Mouse (Mus musculus) embryonic stem cell, embryonic (primary cell): ENCODE results near the gene Tmem160.

Source experiments
- CTCF ChIA-PET, 4 experiments: fragments of 300-600 bp in 2 of 4; fragments of 350-600 bp in 2 of 4; sonication (Branson Sonifier 250); formaldehyde crosslinking; loops; one replicate each; lab custom pipeline; 2022; ENCODE audit warnings: inconsistent platforms in 2 of 4; lab: Charles Lee
- POLR2A ChIA-PET, 4 experiments: fragments of 300-600 bp in 2 of 4; fragments of 350-600 bp in 2 of 4; sonication (Branson Sonifier 250); formaldehyde crosslinking; loops; one replicate each; lab custom pipeline; 2022; ENCODE audit warnings: antibody characterized with exemption in 4 of 4, inconsistent platforms in 1 of 4; lab: Charles Lee

Gene Tmem160

GRCm38 (mm10) chr7:16452587-16453073 lies at the start of gene Tmem160:
Tmem160 (plus strand) TSS chr7:16452779.
- CTCF ChIA-PET, result interaction anchor here in 3 of 4 experiments (0.5 to 2.3 kb wide), 10 partner anchors 11 to 401 kb away, joined by 3 to 36 read pairs (median 4); no protein-coding TSS in a partner anchor
- POLR2A ChIA-PET, result interaction anchor here in 3 of 4 experiments (0.5 to 2.2 kb wide), 24 partner anchors 10 to 332 kb away, joined by 3 to 13 read pairs (median 6); partner anchors contain the start of genes Sae1 (in 2 of the 3), Ccdc9 (in 1 of the 3) and Slc1a5 (in 1 of the 3)

- POLR2A ChIA-PET, result interaction anchor here in 3 of 4 experiments (0.8 to 14.8 kb wide), 27 partner anchors 10 to 210 kb away, joined by 3 to 303 read pairs (median 5); partner anchors contain the start of genes Sae1 (in 3 of the 3), Ccdc9 (in 1 of the 3) and Tmem160 (in 1 of the 3)
- CTCF ChIA-PET, result interaction anchor here in 3 of 4 experiments (0.7 to 1.3 kb wide), 4 partner anchors 11 to 60 kb away, joined by 3 read pairs; no protein-coding TSS in a partner anchor
These were observed 49.3 kb upstream of the Tmem160 start for GRCm38 (mm10) chr7:16402968-16403948.

- CTCF ChIA-PET, result interaction anchor here in 2 of 4 experiments (0.9 to 1.9 kb wide), 8 partner anchors 8 to 212 kb away, joined by 3 to 6 read pairs (median 5); no protein-coding TSS in a partner anchor
- POLR2A ChIA-PET, result interaction anchor here in 3 of 4 experiments (0.5 to 14.8 kb wide), 36 partner anchors 8 to 306 kb away, joined by 3 to 303 read pairs (median 4); partner anchors contain the start of genes Sae1 (in 2 of the 3), Tmem160 (in 2 of the 3), Ccdc9 (in 1 of the 3) and Inafm1 (in 1 of the 3)
These were observed 48.1 kb upstream of the Tmem160 start for GRCm38 (mm10) chr7:16404315-16405072.

GRCm38 (mm10) chr7:16405073-16405455 lies 47.5 kb upstream of the Tmem160 start:
- POLR2A ChIA-PET, result interaction anchor here in 3 of 4 experiments (0.5 to 14.8 kb wide), 41 partner anchors 8 to 510 kb away, joined by 3 to 303 read pairs (median 4); partner anchors contain the start of genes Napa (in 2 of the 3), Sae1 (in 2 of the 3), Tmem160 (in 2 of the 3) and Ccdc9 (in 1 of the 3)
- CTCF ChIA-PET, result interaction anchor here in 3 of 4 experiments (0.5 to 1.9 kb wide), 8 partner anchors 9 to 331 kb away, joined by 3 to 8 read pairs (median 6); no protein-coding TSS in a partner anchor

GRCm38 (mm10) chr7:16405516-16406351 lies 46.8 kb upstream of the Tmem160 start:
- CTCF ChIA-PET, result interaction anchor here in 3 of 4 experiments (0.5 to 1.9 kb wide), 14 partner anchors 10 to 330 kb away, joined by 3 to 8 read pairs (median 5); no protein-coding TSS in a partner anchor
- POLR2A ChIA-PET, result interaction anchor here (0.6 to 14.8 kb wide), 48 partner anchors 7 to 623 kb away, joined by 3 to 303 read pairs (median 4); partner anchors contain the start of genes Sae1 (in 2 of the 4), Tmem160 (in 2 of the 4), Ccdc9 (in 1 of the 4) and Napa (in 1 of the 4)

- POLR2A ChIA-PET, result interaction anchor here in 3 of 4 experiments (0.6 to 14.8 kb wide), 21 partner anchors 6 to 378 kb away, joined by 3 to 303 read pairs (median 6); partner anchors contain the start of genes Sae1 (in 2 of the 3), Inafm1 (in 1 of the 3) and Tmem160 (in 1 of the 3)
- CTCF ChIA-PET, result interaction anchor here (0.5 to 1.7 kb wide), 7 partner anchors 9 to 96 kb away, joined by 3 to 6 read pairs (median 3); no protein-coding TSS in a partner anchor
These were observed 45.6 kb upstream of the Tmem160 start for GRCm38 (mm10) chr7:16406978-16407377.

- POLR2A ChIA-PET, result interaction anchor here in 2 of 4 experiments (1.0 to 13.7 kb wide), 5 partner anchors 8 to 79 kb away, joined by 3 to 303 read pairs (median 7); partner anchors contain the start of gene Zc3h4 (in 2 of the 2)
- CTCF ChIA-PET, result interaction anchor here in 1 of 4 experiments (0.5 kb wide), 1 partner anchor 148 kb away, joined by 4 read pairs; no protein-coding TSS in a partner anchor
These were observed 41.5 kb upstream of the Tmem160 start for GRCm38 (mm10) chr7:16411100-16411499.

GRCm38 (mm10) chr7:16412220-16412896 lies 40.2 kb upstream of the Tmem160 start:
- ChIA-PET POLR2A (interaction anchor here in 2 of 4 experiments (0.6 to 13.7 kb wide), 25 partner anchors 9 to 196 kb away, joined by 3 to 303 read pairs (median 4); partner anchors contain the start of gene Zc3h4 (in 2 of the 2)), CTCF (interaction anchor here in 2 of 4 experiments (0.7 to 2.3 kb wide), 4 partner anchors 13 to 118 kb away, joined by 4 to 6 read pairs (median 4); no protein-coding TSS in a partner anchor)

GRCm38 (mm10) chr7:16412930-16413329 lies 39.6 kb upstream of the Tmem160 start:
- ChIA-PET POLR2A (interaction anchor here in 2 of 4 experiments (0.6 to 13.7 kb wide), 21 partner anchors 9 to 154 kb away, joined by 3 to 303 read pairs (median 5); partner anchors contain the start of gene Zc3h4 (in 2 of the 2)), CTCF (interaction anchor here in 3 of 4 experiments (0.6 to 2.3 kb wide), 5 partner anchors 13 to 149 kb away, joined by 3 to 6 read pairs (median 4); no protein-coding TSS in a partner anchor)

- CTCF ChIA-PET, result interaction anchor here (0.5 to 2.5 kb wide), 11 partner anchors 9 to 297 kb away, joined by 3 to 13 read pairs (median 5); no protein-coding TSS in a partner anchor
- POLR2A ChIA-PET, result interaction anchor here (0.7 to 13.7 kb wide), 30 partner anchors 8 to 366 kb away, joined by 3 to 303 read pairs (median 4); partner anchors contain the start of genes Zc3h4 (in 2 of the 4), Inafm1 (in 1 of the 4) and Tmem160 (in 1 of the 4)
These were observed 37.2 kb upstream of the Tmem160 start for GRCm38 (mm10) chr7:16415426-16415825.

- CTCF ChIA-PET, result interaction anchor here in 2 of 4 experiments (0.6 to 1.6 kb wide), 2 partner anchors 9 to 122 kb away, joined by 4 to 7 read pairs; no protein-coding TSS in a partner anchor
These were observed 35.3 kb upstream of the Tmem160 start for GRCm38 (mm10) chr7:16417141-16417771.

GRCm38 (mm10) chr7:16418713-16419112 lies 33.9 kb upstream of the Tmem160 start:
- ChIA-PET POLR2A (interaction anchor here in 2 of 4 experiments (0.5 to 13.7 kb wide), 6 partner anchors 14 to 133 kb away, joined by 3 to 303 read pairs (median 3); partner anchors contain the start of genes Zc3h4 (in 2 of the 2) and Ccdc9 (in 1 of the 2)), CTCF (no interaction called here)

More at GRCm38 (mm10) chr7:16417141-16417771, 35.3 kb upstream of the Tmem160 start:
- POLR2A ChIA-PET, result interaction anchor here in 3 of 4 experiments (0.5 to 13.7 kb wide), 7 partner anchors 9 to 502 kb away, joined by 3 to 303 read pairs (median 15); partner anchors contain the start of genes Zc3h4 (in 2 of the 3) and Inafm1 (in 1 of the 3)

GRCm38 (mm10) chr7:16420493-16421118 lies 32.0 kb upstream of the Tmem160 start:
- ChIA-PET POLR2A (interaction anchor here in 2 of 4 experiments (1.0 to 13.7 kb wide), 10 partner anchors 8 to 33 kb away, joined by 3 to 303 read pairs (median 4); partner anchors contain the start of genes Zc3h4 (in 2 of the 2) and Sae1 (in 1 of the 2)), CTCF (no interaction called here)
